Mouse (Mus musculus): ENCODE measurements at regions not wholly inside any gene's neighbourhood (a gene's known extent, or its start where the extent isn't known, plus 50 kb on each side); places are given as distances from the start of the nearest gene placed in this dataset.

- peak; percentile 37 to 76 for DNase-seq
Measured at GRCm38 (mm10) chr11:94882687-94883383, 53.2 kb upstream of the Col1a1 start.

- peak; percentile 38 to 79 for DNase-seq
Measured at GRCm38 (mm10) chr11:94881982-94882686, 53.9 kb upstream of the Col1a1 start.

DNA sequence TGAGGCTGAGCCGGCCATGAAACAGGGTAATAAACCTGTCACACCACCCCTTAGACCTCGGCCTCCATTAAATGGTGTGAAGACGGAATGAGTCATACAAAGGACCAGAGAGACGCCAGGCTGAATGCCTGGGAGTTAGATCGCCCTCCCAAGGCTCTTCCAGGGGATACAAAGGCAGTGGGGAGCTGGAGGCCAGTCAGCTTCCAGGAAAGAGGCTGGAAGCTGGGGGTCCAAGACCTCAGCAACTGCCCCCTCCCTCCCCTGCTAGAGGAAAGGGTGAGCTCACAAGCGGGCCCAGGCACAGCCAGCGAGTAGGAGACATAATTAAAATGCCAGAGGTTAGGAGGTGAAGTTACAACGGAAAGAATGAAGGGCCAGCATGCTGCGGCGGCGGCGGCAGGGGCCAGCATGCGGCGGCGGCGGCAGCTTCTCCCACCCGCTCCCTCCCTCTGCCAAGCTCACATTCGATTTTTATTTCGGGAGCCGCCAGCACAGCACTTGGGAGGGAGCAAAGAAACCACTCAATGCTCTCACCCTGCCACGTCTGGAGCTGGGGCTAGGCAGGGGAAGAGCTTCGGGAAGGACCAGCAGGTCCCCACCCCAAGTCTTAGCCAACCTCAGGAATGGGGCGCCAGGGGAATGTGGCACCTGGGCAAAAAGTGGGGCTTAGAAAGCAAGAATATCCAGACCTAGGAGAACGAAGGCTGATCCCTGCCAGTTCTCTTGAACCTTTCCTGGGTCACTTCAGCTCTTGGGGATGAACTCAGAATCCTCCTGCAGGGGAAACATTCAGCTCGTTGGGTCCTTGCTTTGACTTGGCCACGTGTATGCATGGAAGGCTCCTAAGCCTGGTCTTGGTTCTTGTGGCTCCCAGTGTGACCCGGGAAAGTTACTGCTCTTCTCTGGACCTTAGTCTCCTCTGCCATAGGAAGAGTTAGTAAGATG lies 54.9 kb upstream of the Col1a1 start:
- peak in 1 of 2 experiments; percentile 62 for DNase-seq

GRCm38 (mm10) chr11:94876707-94877106 lies 59.3 kb upstream of the Col1a1 start:
- no peak for DNase-seq

DNA sequence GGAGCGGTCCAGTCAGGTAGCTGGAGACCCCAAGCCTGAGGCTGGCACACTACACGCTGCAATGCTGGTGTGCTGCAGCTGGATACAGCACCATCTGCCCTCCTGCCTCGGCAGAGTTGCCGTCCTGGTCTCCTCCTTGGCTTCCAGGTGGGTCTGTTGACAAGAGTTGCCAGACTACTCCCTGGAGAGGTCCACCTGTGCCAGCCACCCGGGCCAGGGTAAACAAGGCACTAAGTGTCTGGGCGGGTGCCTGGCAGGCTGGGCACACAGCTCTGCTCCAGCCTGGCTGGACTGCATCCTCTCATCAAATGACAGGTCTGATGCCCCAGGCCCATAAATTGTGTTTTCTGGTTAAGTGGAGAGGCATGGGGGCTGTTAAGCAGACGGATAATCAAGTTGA lies 61.0 kb upstream of the Col1a1 start:
- peak in 1 of 2 experiments; percentile 33 for DNase-seq

GRCm38 (mm10) chr11:94874155-94874561 lies 61.9 kb upstream of the Col1a1 start:
- DNase-seq, result peak in 1 of 2 experiments; percentile 59

DNA sequence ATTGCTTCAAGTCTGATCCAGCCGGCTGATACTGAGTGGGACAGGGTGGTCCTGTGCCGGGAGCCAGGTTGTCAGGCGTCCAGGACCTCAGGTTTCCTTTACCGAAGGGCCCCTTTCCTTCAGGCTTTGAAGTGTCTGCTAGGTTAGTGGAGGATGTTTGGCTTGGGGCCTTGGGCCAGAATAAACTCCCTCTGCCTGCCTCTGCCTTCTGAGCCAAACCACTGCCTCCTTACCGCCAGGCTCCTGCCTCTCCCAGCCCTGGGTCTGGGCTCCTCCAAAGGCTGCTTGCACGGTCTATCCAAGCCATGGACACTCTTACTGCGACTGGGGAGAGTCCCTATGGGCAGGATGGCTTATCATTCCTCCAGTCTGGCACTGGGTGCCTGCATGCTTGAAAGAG lies 62.3 kb upstream of the Col1a1 start:
- DNase-seq, result peak in 1 of 2 experiments; percentile 45

- DNase-seq, result peak; percentile 66 to 87
Measured at GRCm38 (mm10) chr11:94872921-94873320, 63.1 kb upstream of the Col1a1 start.

GRCm38 (mm10) chr11:94870341-94870740 lies 65.7 kb upstream of the Col1a1 start:
- peak; percentile 69 to 75 for DNase-seq

GRCm38 (mm10) chr11:94869866-94870265 lies 66.2 kb upstream of the Col1a1 start:
- DNase-seq, result peak in 1 of 2 experiments; percentile 56

DNA sequence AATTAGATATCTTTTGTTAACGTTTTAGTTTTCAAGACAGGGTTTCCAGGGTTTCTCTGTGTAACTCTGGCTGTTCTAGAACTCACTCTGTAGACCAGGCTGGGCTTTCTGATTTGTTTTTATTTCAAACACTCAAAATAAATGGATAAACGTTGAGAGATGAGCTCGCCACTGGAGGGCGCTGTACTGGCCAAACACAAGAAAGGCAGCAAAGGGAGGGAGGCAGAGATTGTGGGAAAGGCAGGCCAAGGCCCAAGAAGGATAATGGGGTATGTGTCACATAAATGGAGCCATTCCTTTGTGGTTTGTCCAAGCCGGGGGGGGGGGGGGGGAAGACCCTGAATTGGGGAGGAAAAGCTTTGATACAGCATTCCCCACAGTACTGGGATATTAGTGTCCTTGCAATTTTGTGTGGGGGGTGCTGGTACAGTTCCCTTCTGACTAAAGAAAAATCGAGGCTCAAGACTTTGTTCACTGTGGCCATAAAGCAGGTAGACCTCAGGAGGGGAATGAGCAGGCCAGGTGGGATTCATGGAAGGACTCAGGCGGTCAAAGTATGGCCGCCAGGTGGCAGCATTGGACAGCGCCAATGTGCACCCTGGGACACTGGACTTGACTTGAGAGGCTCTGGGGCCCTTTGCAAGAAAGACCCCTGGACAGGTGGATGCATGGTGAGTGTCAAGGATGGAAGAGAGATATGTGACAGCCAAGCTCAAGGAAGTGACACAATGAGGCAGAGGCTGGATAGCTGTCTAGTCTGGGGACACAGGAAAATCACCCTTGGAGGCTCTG lies 69.7 kb upstream of the Col1a1 start:
- DNase-seq, result peak; percentile 75 to 84

- DNase-seq, result no peak
Measured at GRCm38 (mm10) chr11:94850129-94850528, 67.6 kb upstream of the Tmem92 start.

DNA sequence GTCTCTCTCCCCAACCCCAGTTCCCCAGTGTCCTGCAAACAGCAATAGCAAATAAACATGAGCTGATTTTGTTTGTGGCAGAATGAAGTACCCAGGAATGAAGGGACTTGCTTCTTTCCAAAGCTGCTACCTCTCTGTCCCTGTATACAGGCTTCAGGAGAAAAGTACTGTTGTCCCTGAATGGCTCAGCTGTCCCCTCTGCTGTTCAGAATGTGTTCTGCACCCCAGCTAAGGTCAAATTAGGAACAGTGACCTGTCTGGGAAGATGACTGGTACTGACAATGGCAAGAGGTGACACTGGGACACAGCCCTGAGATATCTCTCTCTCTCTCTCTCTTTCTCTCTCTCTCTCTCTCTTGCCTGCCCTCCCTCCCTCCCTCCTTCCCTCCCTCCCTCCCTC lies 56.6 kb upstream of the Tmem92 start:
- DNase-seq, result no peak

GRCm38 (mm10) chr11:94838140-94838539 lies 55.6 kb upstream of the Tmem92 start:
- DNase-seq, result no peak

GRCm38 (mm10) chr11:94836347-94836746 lies 53.8 kb upstream of the Tmem92 start:
- DNase-seq, result no peak

- DNase-seq, result peak; percentile 51 to 65
Measured at GRCm38 (mm10) chr11:94832246-94832985, 49.9 kb upstream of the Tmem92 start.
